Mouse (Mus musculus): ENCODE results near the gene Aldh3b1.

The Aldh3b1 gene

GRCm38 (mm10) chr19:3875045-3875444, 54.6 kb downstream of the Aldh3b1 start:
- no peak for DNase-seq (ENCODE audit: low spot score)

- DNase-seq (ENCODE audit: low spot score), result no peak
These were observed 57.2 kb downstream of the Aldh3b1 start for GRCm38 (mm10) chr19:3872373-3872772.

- DNase-seq (ENCODE audit: low spot score), result no peak
These were observed 58.1 kb downstream of the Aldh3b1 start for GRCm38 (mm10) chr19:3871468-3871867.

- no peak for DNase-seq (ENCODE audit: low spot score)
These were observed 61.3 kb downstream of the Aldh3b1 start for GRCm38 (mm10) chr19:3868290-3868689.

- no peak for DNase-seq (ENCODE audit: low spot score)
These were observed 64.6 kb downstream of the Aldh3b1 start for GRCm38 (mm10) chr19:3864960-3865359.
